Mouse (Mus musculus): ENCODE results near the gene Slc44a1. TPM values are rescaled to one million over a fixed set of nuclear protein-coding genes. Genes with fewer than 3 reads are reported as not detected.
A peak's percentile ranks its signal among the peaks of the same experiment; 100 is the strongest.

Gene Slc44a1
- polyA plus RNA-seq, 1 experiment: 71.5 TPM

DNA sequence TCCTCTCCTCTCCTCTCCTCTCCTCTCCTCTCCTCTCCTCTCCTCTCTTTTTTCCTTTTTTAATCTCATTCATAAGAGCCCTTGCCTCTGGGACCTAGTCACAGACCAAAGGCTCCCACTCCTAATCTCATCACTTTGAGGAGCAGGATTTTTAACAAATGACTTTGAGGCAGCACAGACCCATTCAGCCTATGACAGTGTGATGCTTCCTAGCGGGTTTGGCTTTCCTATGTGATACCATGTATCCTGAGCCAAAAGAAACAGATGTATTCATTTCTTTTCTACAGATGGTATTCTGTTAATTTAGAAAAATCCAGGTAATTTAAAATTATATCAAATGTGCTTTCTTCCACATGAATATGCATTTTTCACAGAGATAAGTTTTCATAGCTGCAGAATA is 183.5 kb downstream of the Slc44a1 start:
- no peak overlapping the region for H3K27ac ChIP-seq (ENCODE audit: insufficient read depth, low read depth, low read length)
- no peaks in the 10 kb centered on the region for H3K36me3 ChIP-seq (ENCODE audit: control insufficient read depth, insufficient read depth, low read length)
- H3K4me1 ChIP-seq (ENCODE audit: control insufficient read depth, insufficient read depth, insufficient read length, low read length): peaks cover 10% of the 10 kb centered on the region; the same call in 1 of the 2 replicates
- WGBS: 98% methylated on average over 1 of the region's 1 CpGs
- no peak overlapping the region for H3K4me3 ChIP-seq (ENCODE audit: low read depth, low read length)
- TF ChIP-seq POLR2A (IDR thresholded peaks at IDR 0.05; ENCODE audit: low read depth, low read length) (no peak), CTCF (IDR thresholded peaks at IDR 0.05; ENCODE audit: extremely low read depth, insufficient read length, insufficient replicate concordance, low read depth, low read length) (no peak)
- H3K27me3 ChIP-seq (ENCODE audit: control insufficient read depth, insufficient read depth, low read length): no peaks in the 10 kb centered on the region

DNA sequence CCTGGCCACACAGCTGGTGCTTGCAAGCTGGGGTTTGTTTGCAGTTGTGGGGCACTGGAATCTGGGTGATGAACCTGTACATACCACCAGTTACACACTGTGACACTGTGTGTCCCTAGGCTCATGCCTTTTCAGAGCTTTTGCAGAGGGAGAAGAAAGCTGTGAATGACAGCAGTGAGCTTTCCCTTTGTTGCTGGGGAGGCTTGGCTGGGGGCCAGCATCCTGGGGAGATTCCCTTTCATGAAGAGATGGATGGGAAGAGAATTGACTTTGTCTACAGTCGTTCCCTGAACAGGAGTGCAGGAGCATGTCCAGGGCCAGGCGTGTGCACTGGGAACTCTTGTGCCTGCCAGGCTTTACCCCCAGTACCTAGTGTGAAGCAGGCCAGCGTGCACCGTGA is 184.6 kb downstream of the Slc44a1 start:
- no peak for TF ChIP-seq CTCF (IDR thresholded peaks at IDR 0.05; ENCODE audit: extremely low read depth, insufficient read length, insufficient replicate concordance, low read depth, low read length)
- Histone ChIP-seq H3K4me1 (ENCODE audit: control insufficient read depth, insufficient read depth, insufficient read length, low read length) (peaks cover 15% of the 10 kb centered on the region; the same call in 1 of the 2 replicates), H3K4me3 (ENCODE audit: low read depth, low read length) (no peak overlapping the region), H3K27me3 (ENCODE audit: control insufficient read depth, insufficient read depth, low read length) (no peaks in the 10 kb centered on the region), H3K36me3 (ENCODE audit: control insufficient read depth, insufficient read depth, low read length) (no peaks in the 10 kb centered on the region), H3K27ac (ENCODE audit: insufficient read depth, low read depth, low read length) (no peak overlapping the region)
- 54% methylated on average over 4 of the region's 4 CpGs for WGBS

DNA sequence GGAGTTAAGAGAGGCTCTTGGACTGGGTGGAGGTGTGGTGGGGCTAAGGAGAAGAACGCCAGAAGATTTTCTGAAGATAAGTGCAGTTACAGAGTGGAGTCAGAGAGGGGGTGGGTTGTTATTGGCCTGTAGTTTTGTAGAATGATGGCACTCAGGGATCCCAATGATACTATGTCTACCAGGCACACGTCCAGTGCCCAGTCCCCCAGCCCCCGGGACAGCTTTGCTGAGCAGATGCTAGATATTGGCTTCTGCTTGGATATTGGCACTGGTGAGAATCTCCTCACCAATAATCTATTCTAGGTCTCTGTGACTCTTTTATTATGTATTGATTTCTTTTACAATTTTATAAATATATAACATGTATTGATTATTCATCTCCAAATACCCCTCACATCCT is 185.1 kb downstream of the Slc44a1 start:
- Histone ChIP-seq H3K27me3 (ENCODE audit: control insufficient read depth, insufficient read depth, low read length) (no peaks in the 10 kb centered on the region), H3K27ac (ENCODE audit: insufficient read depth, low read depth, low read length) (no peak overlapping the region), H3K4me3 (ENCODE audit: low read depth, low read length) (no peak overlapping the region), H3K36me3 (ENCODE audit: control insufficient read depth, insufficient read depth, low read length) (no peaks in the 10 kb centered on the region), H3K4me1 (ENCODE audit: control insufficient read depth, insufficient read depth, insufficient read length, low read length) (peaks cover 15% of the 10 kb centered on the region; the same call in 1 of the 2 replicates)
- 86% methylated on average over 3 of the region's 3 CpGs for WGBS
- TF ChIP-seq CTCF (IDR thresholded peaks at IDR 0.05; ENCODE audit: extremely low read depth, insufficient read length, insufficient replicate concordance, low read depth, low read length) (no peak), POLR2A (IDR thresholded peaks at IDR 0.05; ENCODE audit: low read depth, low read length) (no peak)

DNA sequence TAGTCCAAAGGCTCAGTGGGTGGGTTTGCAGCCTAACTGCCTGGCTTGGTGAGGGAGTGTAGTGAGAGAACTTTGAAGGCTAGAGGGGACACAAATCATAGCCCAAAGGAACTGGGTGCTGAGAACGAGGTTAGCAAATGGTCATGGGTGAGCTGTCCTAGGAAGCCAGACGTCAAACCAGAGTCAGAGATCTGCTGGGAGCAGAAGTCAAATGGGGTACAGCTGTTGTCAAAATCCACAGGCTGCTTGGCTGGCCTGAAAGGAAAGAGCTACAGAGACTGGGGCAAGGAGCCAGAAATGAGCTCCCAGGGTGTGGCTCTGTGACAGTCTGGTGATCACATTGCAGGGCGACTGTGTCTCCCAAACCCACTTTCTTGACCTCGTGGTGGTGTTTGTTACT is 188.7 kb downstream of the Slc44a1 start:
- Histone ChIP-seq H3K36me3 (ENCODE audit: control insufficient read depth, insufficient read depth, low read length) (no peaks in the 10 kb centered on the region), H3K27me3 (ENCODE audit: control insufficient read depth, insufficient read depth, low read length) (no peaks in the 10 kb centered on the region), H3K4me1 (ENCODE audit: control insufficient read depth, insufficient read depth, insufficient read length, low read length) (peaks cover 6% of the 10 kb centered on the region), H3K27ac (ENCODE audit: insufficient read depth, low read depth, low read length) (no peak overlapping the region), H3K4me3 (ENCODE audit: low read depth, low read length) (no peak overlapping the region)
- WGBS: 13% methylated on average over 4 of the region's 4 CpGs
- no peak for TF ChIP-seq CTCF (IDR thresholded peaks at IDR 0.05; ENCODE audit: extremely low read depth, insufficient read length, insufficient replicate concordance, low read depth, low read length)
- no peak for TF ChIP-seq POLR2A (IDR thresholded peaks at IDR 0.05; ENCODE audit: low read depth, low read length)

DNA sequence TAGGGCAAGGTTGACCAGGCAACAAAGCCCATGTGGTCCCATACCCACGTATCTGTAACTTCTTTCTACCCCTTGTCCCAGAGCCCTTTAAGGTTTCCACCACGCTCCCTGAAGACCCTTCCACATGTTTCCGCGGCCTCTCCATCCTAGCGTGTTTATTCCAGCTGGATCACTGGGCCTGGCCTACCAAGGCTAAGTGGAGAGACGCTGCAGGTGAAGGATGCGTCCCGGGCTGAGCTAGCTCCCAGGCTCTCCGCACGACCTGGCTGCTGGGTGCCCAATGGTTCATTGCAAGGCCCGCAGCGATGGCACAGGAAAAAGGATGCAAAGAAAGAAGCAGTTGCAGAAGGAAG is 190.7 kb downstream of the Slc44a1 start:
- Histone ChIP-seq H3K4me3 (ENCODE audit: low read depth, low read length) (peak overlapping the region; percentile 88), H3K27me3 (ENCODE audit: control insufficient read depth, insufficient read depth, low read length) (no peaks in the 10 kb centered on the region), H3K4me1 (ENCODE audit: control insufficient read depth, insufficient read depth, insufficient read length, low read length) (peaks cover 6% of the 10 kb centered on the region), H3K27ac (ENCODE audit: insufficient read depth, low read depth, low read length) (no peak overlapping the region), H3K36me3 (ENCODE audit: control insufficient read depth, insufficient read depth, low read length) (no peaks in the 10 kb centered on the region)
- TF ChIP-seq POLR2A (IDR thresholded peaks at IDR 0.05; ENCODE audit: low read depth, low read length) (no peak), CTCF (IDR thresholded peaks at IDR 0.05; ENCODE audit: extremely low read depth, insufficient read length, insufficient replicate concordance, low read depth, low read length) (no peak)
- 27% methylated on average over 12 of the region's 12 CpGs for WGBS

DNA sequence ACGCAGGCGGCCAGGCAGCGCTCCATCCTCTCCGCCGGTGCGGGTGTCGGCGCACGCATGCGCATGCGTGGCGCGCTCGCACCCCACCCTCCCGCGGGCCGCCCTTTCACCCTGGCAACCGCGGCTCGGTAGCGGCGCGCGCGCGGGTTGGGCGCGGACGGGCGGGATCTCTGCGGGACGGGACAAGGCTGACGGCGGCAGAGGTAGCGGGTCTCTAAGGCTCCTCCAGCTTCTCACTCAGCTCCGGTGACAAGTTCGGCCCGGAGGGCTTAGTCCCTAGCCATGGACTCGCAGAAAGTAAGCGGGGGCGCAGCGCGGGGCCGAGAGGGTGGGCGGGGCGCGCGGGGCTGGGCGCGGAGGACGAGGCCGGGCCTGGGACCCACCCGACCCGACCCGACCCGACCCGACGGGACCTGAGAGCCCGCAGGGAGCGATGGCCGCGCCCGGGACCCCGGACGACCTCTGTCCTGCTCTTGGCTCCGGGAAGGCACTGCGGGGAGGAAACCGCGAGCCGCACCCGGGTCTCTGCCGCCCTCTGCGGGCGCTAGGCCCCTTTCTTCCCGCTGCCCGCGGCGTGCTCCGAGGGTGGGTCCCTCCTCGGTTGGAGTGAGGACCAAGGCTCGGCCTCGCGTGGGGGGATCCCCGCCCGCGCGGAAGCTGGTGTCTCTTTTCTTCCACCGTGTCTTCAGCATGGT is 191.2 kb downstream of the Slc44a1 start, which contains the start of gene Fsd1l:
Gene Fsd1l (plus strand): TSS at position 156 of the 695 bp plus-strand sequence.
- peak; percentile 21; the same call in 1 of the 2 replicates for TF ChIP-seq CTCF (IDR thresholded peaks at IDR 0.05; ENCODE audit: extremely low read depth, insufficient read length, insufficient replicate concordance, low read depth, low read length)
- 0 out of 2 replicates have a peak, but pooled peaks have one; percentile 25 for TF ChIP-seq POLR2A (IDR thresholded peaks at IDR 0.05; ENCODE audit: low read depth, low read length)
- peaks cover 6% of the 10 kb centered on the region for H3K4me1 ChIP-seq (ENCODE audit: control insufficient read depth, insufficient read depth, insufficient read length, low read length)
- peak within 1 kb of the TSS; percentile 36 for H3K27ac ChIP-seq (ENCODE audit: insufficient read depth, low read depth, low read length)
- no peaks in the 10 kb centered on the region for H3K27me3 ChIP-seq (ENCODE audit: control insufficient read depth, insufficient read depth, low read length)
- peak within 1 kb of the TSS; percentile 88 for H3K4me3 ChIP-seq (ENCODE audit: low read depth, low read length)
- WGBS: under 1% methylated on average over 61 of the region's 88 CpGs
- no peaks in the 10 kb centered on the region for H3K36me3 ChIP-seq (ENCODE audit: control insufficient read depth, insufficient read depth, low read length)

DNA sequence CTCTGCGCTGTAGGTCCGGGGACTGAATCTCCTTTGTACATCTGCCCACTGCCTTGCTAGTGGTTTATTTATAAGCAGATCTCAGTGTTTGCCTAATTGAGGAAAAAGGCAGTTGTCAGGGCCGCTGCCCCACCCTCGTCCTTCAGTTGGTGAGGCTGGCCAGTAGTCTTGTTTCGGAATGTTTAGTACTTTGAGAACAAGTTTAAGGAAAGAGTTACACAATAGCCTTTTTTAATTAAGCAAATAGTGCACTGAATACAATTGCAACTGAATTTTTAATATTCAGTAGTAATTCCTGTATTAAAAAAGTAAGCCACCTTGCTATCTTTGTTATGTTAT is 191.8 kb downstream of the Slc44a1 start:
- Histone ChIP-seq H3K4me3 (ENCODE audit: low read depth, low read length) (peak overlapping the region; percentile 88), H3K27ac (ENCODE audit: insufficient read depth, low read depth, low read length) (peak overlapping the region; percentile 36), H3K4me1 (ENCODE audit: control insufficient read depth, insufficient read depth, insufficient read length, low read length) (peaks cover 6% of the 10 kb centered on the region), H3K27me3 (ENCODE audit: control insufficient read depth, insufficient read depth, low read length) (no peaks in the 10 kb centered on the region), H3K36me3 (ENCODE audit: control insufficient read depth, insufficient read depth, low read length) (no peaks in the 10 kb centered on the region)
- TF ChIP-seq CTCF (IDR thresholded peaks at IDR 0.05; ENCODE audit: extremely low read depth, insufficient read length, insufficient replicate concordance, low read depth, low read length): no peak
- TF ChIP-seq POLR2A (IDR thresholded peaks at IDR 0.05; ENCODE audit: low read depth, low read length): no peak; the same call in 1 of the 2 replicates
- 2% methylated on average over 5 of the region's 5 CpGs for whole genome bisulfite sequencing

All from small intestine, adult 2 months (tissue).